Mouse (Mus musculus) C2C12 (cell line): ENCODE results near the gene Suco.

Experiments
- CEBPB ChIP-seq: IDR thresholded peaks from one replicate; pipeline ENCODE4 v1.6.1; 2011; ENCODE audit warnings: low read depth, mild to moderate bottlenecking, control low read depth, moderate library complexity
- CTCF ChIP-seq: IDR thresholded peaks from one replicate; pipeline ENCODE4 v1.5.1; 2011; ENCODE audit not compliant: control insufficient read depth, insufficient read depth, insufficient read length
- MAX ChIP-seq: IDR thresholded peaks from one replicate; pipeline ENCODE4 v1.6.1; 2011; ENCODE audit warnings: mild to moderate bottlenecking, control low read depth
- USF1 ChIP-seq: IDR thresholded peaks from one replicate; pipeline ENCODE4 v1.6.1; 2011; ENCODE audit warnings: low read depth, mild to moderate bottlenecking, control low read depth, moderate library complexity

DNA sequence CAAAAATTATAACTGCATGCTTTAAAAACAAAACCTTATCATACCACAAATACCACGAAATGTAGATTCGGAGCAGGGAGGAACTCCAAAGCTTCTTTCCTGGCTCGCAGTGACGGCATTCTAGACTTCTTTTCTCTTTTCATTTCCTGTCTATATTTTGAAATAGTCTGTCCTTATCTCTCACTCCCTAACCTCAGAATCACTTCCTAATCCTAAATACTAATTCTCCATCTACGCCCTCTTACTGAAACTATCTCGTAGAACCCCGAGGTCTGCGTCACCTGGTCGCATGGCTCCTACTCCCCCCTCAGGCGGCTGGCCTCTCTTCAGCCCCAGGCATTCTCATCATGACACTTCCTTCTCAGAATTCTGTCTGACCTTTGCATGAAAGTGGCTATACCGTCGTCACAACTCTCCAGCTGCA lies 109.4 kb downstream of the Suco start:
- TF ChIP-seq CTCF (no peak), USF1 (no peak), CEBPB (no peak), MAX (no peak)
